Mouse (Mus musculus): ENCODE data around the gene Chrm4. TPM values are rescaled to one million over a fixed set of nuclear protein-coding genes. Genes with fewer than 3 reads are reported as not detected.
A peak's percentile ranks its signal among the peaks of the same experiment; 100 is the strongest.

The Chrm4 gene
- total RNA-seq, 2 experiments from 2014 or later: 22.1 to 26.0 TPM

GRCm38 (mm10) chr2:91963443-91963932 lies 36.4 kb downstream of the Chrm4 start:
- peak; percentile 90 for TF ChIP-seq CTCF (conservative IDR thresholded peaks at IDR 0.05)
- peak; percentile 93 to 96 for DNase-seq (ENCODE audit: low spot score in 2 of 2)
- Histone ChIP-seq H3K27ac (peak overlapping the region; percentile 97), H3K4me3 (peak overlapping the region; percentile 86)

- no peak for TF ChIP-seq CTCF (conservative IDR thresholded peaks at IDR 0.05)
- peak overlapping the region; percentile 97; the same call in 1 of the 2 replicates for H3K27ac ChIP-seq
- H3K4me3 ChIP-seq: no peak overlapping the region
- DNase-seq (ENCODE audit: low spot score in 2 of 2): no peak
These were observed 37.7 kb downstream of the Chrm4 start for GRCm38 (mm10) chr2:91964610-91965204.

- H3K27ac ChIP-seq: peak overlapping the region; percentile 57; the same call in 1 of the 2 replicates
- H3K4me3 ChIP-seq: peak overlapping the region; percentile 30; the same call in 1 of the 2 replicates
- DNase-seq (ENCODE audit: low spot score in 2 of 2): no peak
- no peak for TF ChIP-seq CTCF (conservative IDR thresholded peaks at IDR 0.05)
These were observed 38.4 kb downstream of the Chrm4 start for GRCm38 (mm10) chr2:91965417-91965816.

- no peak for TF ChIP-seq CTCF (conservative IDR thresholded peaks at IDR 0.05)
- Histone ChIP-seq H3K4me3 (no peak overlapping the region), H3K27ac (no peak overlapping the region)
- no peak for DNase-seq (ENCODE audit: low spot score in 2 of 2)
These were observed 39.3 kb downstream of the Chrm4 start for GRCm38 (mm10) chr2:91966367-91966766.

- no peak for DNase-seq (ENCODE audit: low spot score in 2 of 2)
- Histone ChIP-seq H3K4me3 (no peak overlapping the region), H3K27ac (peak overlapping the region; percentile 62)
- TF ChIP-seq CTCF (conservative IDR thresholded peaks at IDR 0.05): no peak
These were observed 40.9 kb downstream of the Chrm4 start for GRCm38 (mm10) chr2:91967962-91968361.

- peak; percentile 67 to 77 for DNase-seq (ENCODE audit: low spot score in 2 of 2)
- Histone ChIP-seq H3K27ac (peak overlapping the region; percentile 88), H3K4me3 (peak overlapping the region; percentile 33; the same call in 1 of the 2 replicates)
- no peak for TF ChIP-seq CTCF (conservative IDR thresholded peaks at IDR 0.05)
These were observed 44.4 kb downstream of the Chrm4 start for GRCm38 (mm10) chr2:91971231-91972097.

GRCm38 (mm10) chr2:91972121-91972566 lies 45.1 kb downstream of the Chrm4 start:
- Histone ChIP-seq H3K4me3 (peak overlapping the region; percentile 33; the same call in 1 of the 2 replicates), H3K27ac (peak overlapping the region; percentile 88)
- no peak for TF ChIP-seq CTCF (conservative IDR thresholded peaks at IDR 0.05)
- DNase-seq (ENCODE audit: low spot score in 2 of 2): no peak

- Histone ChIP-seq H3K4me3 (peak overlapping the region; percentile 8; the same call in 1 of the 2 replicates), H3K27ac (peak overlapping the region; percentile 88)
- DNase-seq (ENCODE audit: low spot score in 2 of 2): no peak
- no peak for TF ChIP-seq CTCF (conservative IDR thresholded peaks at IDR 0.05)
These were observed 46.5 kb downstream of the Chrm4 start for GRCm38 (mm10) chr2:91973416-91974135.

GRCm38 (mm10) chr2:91975581-91976541 lies 48.8 kb downstream of the Chrm4 start, which contains the start of gene Dgkz:
Gene Dgkz (minus strand): TSS chr2:91975864.
- TF ChIP-seq CTCF (conservative IDR thresholded peaks at IDR 0.05): no peak
- Histone ChIP-seq H3K27ac (peak within 1 kb of the TSS; percentile 88), H3K4me3 (peak within 1 kb of the TSS; percentile 54)
- no peak for DNase-seq (ENCODE audit: low spot score in 2 of 2)

GRCm38 (mm10) chr2:91977960-91978359 lies 50.9 kb downstream of the Chrm4 start:
- no peak overlapping the region for H3K27ac ChIP-seq
- no peak for TF ChIP-seq CTCF (conservative IDR thresholded peaks at IDR 0.05)
- no peak for DNase-seq (ENCODE audit: low spot score in 2 of 2)
- no peak overlapping the region for H3K4me3 ChIP-seq

Small RNAs within 50 kb of the gene (microRNA-seq; reads per million reads assigned to microRNA genes)
- gene Mir6999: 0 to 0.18 reads per million in 2 experiments

Other genes with a start within 250 kb of the Chrm4 start
- gene Atg13, start 216.7 kb upstream of the Chrm4 start, total RNA-seq (2021): 10 to 100 TPM; 73.9 to 75.3 TPM
- gene Harbi1, start 216.4 kb upstream of the Chrm4 start, total RNA-seq (2021): 1 to 10 TPM; 6.7 to 10.0 TPM
- 10 to 100 TPM; 49.7 to 50.4 TPM for gene Ambra1, start 197.1 kb upstream of the Chrm4 start, total RNA-seq (2021)
- 10 to 100 TPM; 25.3 to 31.9 TPM for gene Mdk, start 5.0 kb downstream of the Chrm4 start, total RNA-seq (2021)
- gene Gm9821, start 18.5 kb downstream of the Chrm4 start, total RNA-seq (2021): not detected
- 100 to 1,000 TPM; 513 to 526 TPM for gene Dgkz, start 48.6 kb downstream of the Chrm4 start, total RNA-seq (2021)
- 1 to 10 TPM; 3.2 to 3.6 TPM for gene Creb3l1, start 97.3 kb downstream of the Chrm4 start, total RNA-seq (2021)
- 100 to 1,000 TPM; 160 to 162 TPM for gene Phf21a, start 165.9 kb downstream of the Chrm4 start, total RNA-seq (2021)

All from layer of hippocampus, adult 2 months (tissue).